Mouse (Mus musculus): ENCODE measurements around the gene Cpeb1.

GRCm38 (mm10) chr7:81339783-81340182, 115.5 kb downstream of the Cpeb1 start:
- TF ChIP-seq CTCF (IDR thresholded peaks at IDR 0.05; ENCODE audit: insufficient read depth, low read length) (peak; percentile 83), POLR2A (IDR thresholded peaks at IDR 0.05; ENCODE audit: borderline replicate concordance, extremely low read depth, low read depth, low read length) (no peak)
